ENCODE assay signal across 20 mouse cellular contexts in the genomic region with DNA sequence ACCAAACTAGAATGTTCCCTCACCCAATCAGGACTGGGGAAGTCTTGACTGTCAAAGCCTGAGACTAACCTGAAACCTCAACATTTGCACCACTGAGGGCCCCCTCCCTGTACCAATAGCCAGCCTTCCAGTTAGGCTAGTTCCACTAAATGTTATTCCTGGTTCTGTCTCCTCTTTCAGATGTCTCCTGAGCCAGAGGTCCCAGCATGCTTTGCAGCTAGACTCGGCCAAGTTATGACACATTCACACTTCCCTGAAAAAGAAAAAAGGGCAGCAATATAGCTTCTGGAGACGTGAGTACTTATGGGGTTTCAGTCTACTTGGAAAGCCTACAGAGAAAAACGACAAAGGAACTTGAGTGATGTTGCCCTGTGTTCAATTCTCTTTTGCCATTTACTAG.
"Had no signal": no experiment of that assay in that cellular context is flagged by ENCODE, and none has a peak within 500 bp of the region (broad histone marks: within the 10 kb centered on the region; RNA-seq: fewer than 3 reads in every experiment).

No protein-coding gene starts in this region.

- H3K4me2 ChIP-seq: limb, embryonic 12.5 days; limb, embryonic 15.5 days; liver, embryonic 11.5 days; lung, embryonic 15.5 days; midbrain, embryonic 12.5 days; midbrain, embryonic 15.5 days; neural tube, embryonic 13.5 days had no signal

- H3K4me1 ChIP-seq: lung, embryonic 15.5 days; midbrain, embryonic 12.5 days; midbrain, embryonic 15.5 days; neural tube, embryonic 13.5 days had no signal

- H3K4me3 ChIP-seq: limb, embryonic 12.5 days; limb, embryonic 15.5 days; lung, embryonic 15.5 days; midbrain, embryonic 12.5 days; midbrain, embryonic 15.5 days; myocyte; neural tube, embryonic 13.5 days had no signal

- ATAC-seq: intestine, embryonic 16.5 days; liver, postnatal 0 days; midbrain, embryonic 15.5 days had no signal

- H3K27me3 ChIP-seq: limb, embryonic 12.5 days; limb, embryonic 15.5 days; lung, embryonic 15.5 days; midbrain, embryonic 12.5 days; midbrain, embryonic 15.5 days; neural tube, embryonic 13.5 days had no signal

- H3K27ac ChIP-seq: limb, embryonic 12.5 days; limb, embryonic 15.5 days; liver, embryonic 14.5 days; lung, embryonic 15.5 days; midbrain, embryonic 12.5 days; midbrain, embryonic 15.5 days; neural tube, embryonic 13.5 days had no signal

- H3K9me3 ChIP-seq: limb, embryonic 12.5 days; limb, embryonic 15.5 days; lung, embryonic 15.5 days; midbrain, embryonic 12.5 days; midbrain, embryonic 15.5 days; neural tube, embryonic 13.5 days had no signal

- DNase-seq: kidney, adult 18-20 months; kidney, adult 9 months; kidney, postnatal 14 days; kidney, postnatal 4 days; left cerebral cortex, postnatal 4 days; liver, postnatal 0 days; retina, postnatal 1 day; right cerebral cortex, postnatal 25 days; thymus, adult 18-20 months; thymus, postnatal 36 days had no signal

- H3K9ac ChIP-seq: limb, embryonic 12.5 days; limb, embryonic 15.5 days; liver, embryonic 14.5 days; liver, postnatal 0 days; lung, embryonic 15.5 days; midbrain, embryonic 12.5 days; midbrain, embryonic 15.5 days; neural tube, embryonic 13.5 days had no signal

- H3K36me3 ChIP-seq: limb, embryonic 12.5 days; limb, embryonic 15.5 days; lung, embryonic 15.5 days; midbrain, embryonic 12.5 days; midbrain, embryonic 15.5 days; neural tube, embryonic 13.5 days had no signal
